Mouse (Mus musculus) CH12.LX (cell line): ENCODE results near the gene Tcf7. TPM values are rescaled to one million over a fixed set of nuclear protein-coding genes. Genes with fewer than 3 reads are reported as not detected.

Experiments
- DNase-seq: peaks from one replicate; pipeline ENCODE4 v3.0.0-alpha.2; 2013; ENCODE audit errors: extremely low read depth
- H3K27ac ChIP-seq: 2 replicates; pipeline ENCODE4 v1.5.1; 2012; ENCODE audit warnings: low read depth, mild to moderate bottlenecking, control low read depth, moderate library complexity; ENCODE audit not compliant: insufficient read depth
- H3K27me3 ChIP-seq: replicated peaks from 2 replicates; pipeline ENCODE3; 2012; ENCODE audit warnings: inconsistent platforms
- H3K36me3 ChIP-seq, 2 experiments: replicated peaks in 1 of 2; 2 replicates each; pipeline versions ENCODE3 to v1.6.1; 2012; ENCODE audit warnings: inconsistent platforms in 1 of 2, low read length in 1 of 2, mild to moderate bottlenecking in 1 of 2, mixed read lengths in 1 of 2, moderate library complexity in 1 of 2; ENCODE audit not compliant: control insufficient read depth in 1 of 2, insufficient read depth in 1 of 2
- H3K4me1 ChIP-seq, 2 experiments: 2 replicates each; pipeline ENCODE4 v1.6.1; 2012; ENCODE audit warnings: inconsistent platforms in 1 of 2, moderate library complexity in 1 of 2; ENCODE audit not compliant: insufficient read depth in 2 of 2, control insufficient read depth in 1 of 2
- H3K4me2 ChIP-seq: 2 replicates; pipeline ENCODE4 v1.6.1; 2012; ENCODE audit warnings: low read depth, mild to moderate bottlenecking, control low read depth; ENCODE audit not compliant: poor library complexity, insufficient read depth, severe bottlenecking
- H3K4me3 ChIP-seq, 3 experiments: fragments of 150-350 bp in 1 of 3; sonication (generic) in 1 of 3; replicated peaks in 1 of 3; 2 replicates each; pipeline versions ENCODE3 to v1.5.1; 2011 to 2012; ENCODE audit warnings: low read depth in 2 of 3, low read length in 2 of 3, mild to moderate bottlenecking in 2 of 3, moderate library complexity in 2 of 3, control low read depth in 1 of 3, improper control_type of control experiment in 1 of 3, inconsistent platforms in 1 of 3, mixed read lengths in 1 of 3; ENCODE audit not compliant: poor library complexity in 1 of 3
- H3K79me2 ChIP-seq: replicated peaks from 2 replicates; pipeline ENCODE4 v1.6.1; 2012; ENCODE audit warnings: mild to moderate bottlenecking, moderate library complexity; ENCODE audit not compliant: control insufficient read depth, poor library complexity, insufficient read depth, severe bottlenecking; ENCODE audit errors: extremely low read depth
- H3K9ac ChIP-seq: 2 replicates; pipeline ENCODE4 v1.6.1; 2012; ENCODE audit warnings: low read depth, mild to moderate bottlenecking, control low read depth, moderate library complexity; ENCODE audit not compliant: insufficient read depth
- H3K9me3 ChIP-seq: replicated peaks from 2 replicates; pipeline ENCODE3; 2012; ENCODE audit warnings: low read length, inconsistent platforms, mixed read lengths
- BHLHE40 ChIP-seq: IDR thresholded peaks from 2 replicates; pipeline ENCODE4 v1.6.1; 2011; ENCODE audit warnings: mild to moderate bottlenecking, low read depth, low read length, improper control_type of control experiment
- CHD1 ChIP-seq: IDR thresholded peaks from 2 replicates; pipeline ENCODE4 v1.6.1; 2012; ENCODE audit warnings: low read depth, low read length, improper control_type of control experiment, inconsistent platforms
- CHD2 ChIP-seq: IDR thresholded peaks from 2 replicates; pipeline ENCODE4 v1.6.1; 2011; ENCODE audit warnings: low read length, improper control_type of control experiment
- CTCF ChIP-seq, 2 experiments: IDR thresholded peaks in 1 of 2; conservative IDR thresholded peaks in 1 of 2; 2 replicates each; pipeline ENCODE4 v1.5.1; 2011 to 2012; ENCODE audit warnings: low read depth in 2 of 2, low read length in 2 of 2, improper control_type of control experiment in 1 of 2, inconsistent platforms in 1 of 2, mild to moderate bottlenecking in 1 of 2, moderate library complexity in 1 of 2
- E2F4 ChIP-seq: IDR thresholded peaks from 2 replicates; pipeline ENCODE4 v1.6.1; 2011; ENCODE audit warnings: low read depth, low read length, improper control_type of control experiment; ENCODE audit not compliant: insufficient replicate concordance
- ELF1 ChIP-seq: IDR thresholded peaks from 2 replicates; pipeline ENCODE4 v1.6.1; 2014; ENCODE audit warnings: low read depth, mild to moderate bottlenecking, inconsistent platforms, low read length, improper control_type of control experiment
- EP300 ChIP-seq: IDR thresholded peaks from 2 replicates; pipeline ENCODE4 v1.6.1; 2011; ENCODE audit warnings: low read length, improper control_type of control experiment
- ETS1 ChIP-seq: conservative IDR thresholded peaks from 2 replicates; pipeline ENCODE4 v1.6.1; 2012; ENCODE audit warnings: low read depth, mild to moderate bottlenecking, inconsistent platforms, low read length, improper control_type of control experiment, moderate library complexity
- GABPA ChIP-seq: IDR thresholded peaks from 2 replicates; pipeline ENCODE4 v1.6.1; 2012; ENCODE audit warnings: low read depth, low read length, improper control_type of control experiment, inconsistent platforms; ENCODE audit not compliant: insufficient replicate concordance
- HCFC1 ChIP-seq: IDR thresholded peaks from 2 replicates; pipeline ENCODE4 v1.6.1; 2012; ENCODE audit warnings: low read depth, mild to moderate bottlenecking, inconsistent platforms, low read length, improper control_type of control experiment
- IRF4 ChIP-seq: IDR thresholded peaks from 2 replicates; pipeline ENCODE4 v1.6.1; 2014; ENCODE audit warnings: low read depth, mild to moderate bottlenecking, inconsistent platforms, low read length, improper control_type of control experiment
- JUN ChIP-seq: IDR thresholded peaks from 2 replicates; pipeline ENCODE4 v1.6.1; 2011; ENCODE audit warnings: low read depth, mild to moderate bottlenecking, low read length, improper control_type of control experiment, moderate library complexity; ENCODE audit not compliant: insufficient read depth
- JUND ChIP-seq: conservative IDR thresholded peaks from 2 replicates; pipeline ENCODE4 v1.6.1; 2011; ENCODE audit warnings: low read depth, low read length, improper control_type of control experiment
- KAT2A ChIP-seq: IDR thresholded peaks from 2 replicates; pipeline ENCODE4 v1.6.1; 2012; ENCODE audit warnings: low read length, improper control_type of control experiment, inconsistent platforms; ENCODE audit not compliant: insufficient replicate concordance
- MAFK ChIP-seq: IDR thresholded peaks from 2 replicates; pipeline ENCODE4 v1.6.1; 2011; ENCODE audit warnings: low read length, improper control_type of control experiment; ENCODE audit not compliant: insufficient replicate concordance
- MAX ChIP-seq: IDR thresholded peaks from 2 replicates; pipeline ENCODE4 v1.6.1; 2011; ENCODE audit warnings: low read length, improper control_type of control experiment
- MAZ ChIP-seq: IDR thresholded peaks from 2 replicates; pipeline ENCODE4 v1.6.1; 2012; ENCODE audit warnings: low read depth, mild to moderate bottlenecking, inconsistent platforms, low read length, improper control_type of control experiment, moderate library complexity
- MEF2A ChIP-seq: IDR thresholded peaks from 2 replicates; pipeline ENCODE4 v1.6.1; 2014; ENCODE audit warnings: low read depth, mild to moderate bottlenecking, inconsistent platforms, low read length, improper control_type of control experiment, borderline replicate concordance
- MXI1 ChIP-seq: IDR thresholded peaks from 2 replicates; pipeline ENCODE4 v1.6.1; 2011; ENCODE audit warnings: mild to moderate bottlenecking, low read depth, low read length, improper control_type of control experiment
- MYC ChIP-seq: IDR thresholded peaks from 2 replicates; pipeline ENCODE4 v1.6.1; 2011; ENCODE audit warnings: low read depth, mild to moderate bottlenecking, improper control_type of control experiment, low read length
- NELFE ChIP-seq: IDR thresholded peaks from 2 replicates; pipeline ENCODE4 v1.6.1; 2011; ENCODE audit warnings: low read depth, low read length, improper control_type of control experiment
- NRF1 ChIP-seq: IDR thresholded peaks from 2 replicates; pipeline ENCODE4 v1.6.1; 2014; ENCODE audit warnings: low read depth, mild to moderate bottlenecking, inconsistent platforms, low read length, improper control_type of control experiment, moderate library complexity
- PAX5 ChIP-seq: IDR thresholded peaks from 2 replicates; pipeline ENCODE4 v1.6.1; 2012; ENCODE audit warnings: low read length, inconsistent platforms, mixed read lengths
- POLR2A ChIP-seq: IDR thresholded peaks from 2 replicates; pipeline ENCODE4 v1.6.1; 2011; ENCODE audit warnings: low read depth, mild to moderate bottlenecking, improper control_type of control experiment, low read length
- POLR2AphosphoS2 ChIP-seq: IDR thresholded peaks from 2 replicates; pipeline ENCODE4 v1.6.1; 2011; ENCODE audit warnings: low read depth, low read length, improper control_type of control experiment
- RAD21 ChIP-seq: IDR thresholded peaks from 2 replicates; pipeline ENCODE4 v1.6.1; 2011; ENCODE audit warnings: low read depth, mild to moderate bottlenecking, low read length, improper control_type of control experiment, moderate library complexity
- RCOR1 ChIP-seq: conservative IDR thresholded peaks from 2 replicates; pipeline ENCODE4 v1.6.1; 2012; ENCODE audit warnings: low read depth, mild to moderate bottlenecking, inconsistent platforms, low read length, improper control_type of control experiment
- SIN3A ChIP-seq: IDR thresholded peaks from 2 replicates; pipeline ENCODE4 v1.6.1; 2012; ENCODE audit warnings: low read length, improper control_type of control experiment, inconsistent platforms
- SMC3 ChIP-seq: IDR thresholded peaks from 2 replicates; pipeline ENCODE4 v1.6.1; 2011; ENCODE audit warnings: low read depth, low read length, improper control_type of control experiment
- TBP ChIP-seq: conservative IDR thresholded peaks from 2 replicates; pipeline ENCODE4 v1.6.1; 2011; ENCODE audit warnings: low read depth, low read length, improper control_type of control experiment
- TCF12 ChIP-seq: IDR thresholded peaks from 2 replicates; pipeline ENCODE4 v1.6.1; 2014; ENCODE audit warnings: low read depth, mild to moderate bottlenecking, inconsistent platforms, low read length, improper control_type of control experiment
- UBTF ChIP-seq: IDR thresholded peaks from 2 replicates; pipeline ENCODE4 v1.6.1; 2012; ENCODE audit warnings: low read depth, mild to moderate bottlenecking, inconsistent platforms, low read length, improper control_type of control experiment, moderate library complexity
- USF1 ChIP-seq: IDR thresholded peaks from 2 replicates; pipeline ENCODE4 v1.6.1; 2014; ENCODE audit warnings: low read depth, mild to moderate bottlenecking, inconsistent platforms, low read length, improper control_type of control experiment
- USF2 ChIP-seq: conservative IDR thresholded peaks from 2 replicates; pipeline ENCODE4 v1.6.1; 2011; ENCODE audit warnings: low read depth, low read length, improper control_type of control experiment
- ZC3H11A ChIP-seq: IDR thresholded peaks from 2 replicates; pipeline ENCODE4 v1.6.1; 2012; ENCODE audit warnings: low read depth, mild to moderate bottlenecking, inconsistent platforms, low read length, improper control_type of control experiment
- ZKSCAN1 ChIP-seq: IDR thresholded peaks from 2 replicates; pipeline ENCODE4 v1.6.1; 2012; ENCODE audit warnings: low read depth, inconsistent platforms, low read length, improper control_type of control experiment, borderline replicate concordance
- ZMIZ1 ChIP-seq: IDR thresholded peaks from 2 replicates; pipeline ENCODE4 v1.6.1; 2012; ENCODE audit warnings: low read depth, mild to moderate bottlenecking, inconsistent platforms, low read length, improper control_type of control experiment
- ZNF384 ChIP-seq: IDR thresholded peaks from 2 replicates; pipeline ENCODE4 v1.6.1; 2012; ENCODE audit warnings: low read depth, low read length, improper control_type of control experiment, inconsistent platforms
- dilution Hi-C: fragments of 300-500 bp; cut with MboI; formaldehyde crosslinking; loops from 2 replicates; pipeline ENCODE4 v1.14.3; 2020; ENCODE audit warnings: low sequenced_read_pairs; ENCODE audit not compliant: extremely low pct_unique_long_range_greater_than_20kb, extremely low pct_ligation_motif_present
- in situ Hi-C: fragments of 300-500 bp; cut with MboI; formaldehyde crosslinking; loops from 3 replicates; pipeline ENCODE4 v1.14.3; 2019; ENCODE audit warnings: low sequenced_read_pairs, low pct_ligation_motif_present, low pct_unique_long_range_greater_than_20kb, mixed read lengths
- polyA plus RNA-seq: library from polyadenylated mRNA; unstranded; fragments of >175 nt; gene quantifications from 2 replicates; pipeline ENCODE4 v1.2.1, GENCODE M21; 2012; ENCODE audit warnings: low read depth; ENCODE audit not compliant: insufficient read length
- total RNA-seq, 2 experiments: library from RNA; depleted of rRNA; stranded (reverse); fragments of 300-350 nt in 1 of 2; fragments of >200 nt in 1 of 2; gene quantifications; 2 replicates each; pipeline ENCODE4 v1.2.3; 2012 to 2014

The Tcf7 gene
- total and polyA plus RNA-seq, 3 experiments = 0.55 to 5.5 (median 0.85) TPM

DNA sequence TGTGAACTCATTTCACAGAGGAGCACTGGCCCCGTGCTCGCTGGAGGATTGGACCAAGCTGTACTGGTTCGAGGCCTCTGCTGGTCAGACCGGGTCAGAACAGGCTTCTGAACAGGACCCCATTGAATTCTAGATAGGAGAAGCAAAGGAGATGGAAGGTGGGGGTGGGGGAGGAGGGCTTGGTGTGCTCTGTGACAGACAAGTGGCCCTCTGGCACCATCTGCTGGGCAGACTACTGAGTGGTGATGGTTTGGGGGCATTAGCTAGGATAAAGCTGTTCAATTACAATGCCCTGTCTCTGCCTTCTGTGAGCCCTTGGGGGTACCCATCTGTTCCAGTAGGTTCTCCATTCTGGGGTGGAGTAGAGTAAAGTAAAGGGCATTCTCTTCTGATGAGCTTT lies 62.5 kb downstream of the Tcf7 start:
- in situ Hi-C loops = loop anchor here (10.0 kb wide), 2 partner anchors 75 to 165 kb away; partner anchors contain the start of gene Olfr1373
- Histone ChIP-seq H3K79me2 (no peaks in the 10 kb centered on the region), H3K9ac (no peak overlapping the region), H3K27ac (no peak overlapping the region), H3K27me3 (peaks cover 4% of the 10 kb centered on the region), H3K4me3 (no peak overlapping the region), H3K4me1 (peaks cover 0 to 16% of the 10 kb centered on the region in 2 experiments; a peak in 2 of 4 replicates), H3K4me2 (peak overlapping the region; percentile 19; the same call in 1 of the 2 replicates), H3K36me3 (no peaks in the 10 kb centered on the region), H3K9me3 (no peaks in the 10 kb centered on the region)
- DNase-seq = peak; percentile 87
- TF ChIP-seq MAX = peak; percentile 59; the same call in 1 of the 2 replicates
- peak; percentile 72; the same call in 1 of the 2 replicates for TF ChIP-seq MYC
- no peak for TF ChIP-seq ELF1
- TF ChIP-seq NELFE = no peak
- peak; percentile 96 for TF ChIP-seq RAD21
- TF ChIP-seq CHD1 = no peak
- TF ChIP-seq POLR2A = no peak
- no peak for TF ChIP-seq POLR2AphosphoS2
- no peak for TF ChIP-seq NRF1
- TF ChIP-seq RCOR1 = no peak
- TF ChIP-seq UBTF = no peak
- TF ChIP-seq MAFK = no peak
- 0 out of 2 replicates have a peak, but pooled peaks have one; percentile 14 for TF ChIP-seq KAT2A
- TF ChIP-seq JUND = 0 out of 2 replicates have a peak, but pooled peaks have one; percentile 35
- no peak for TF ChIP-seq ZNF384
- peak; percentile 71 for TF ChIP-seq ZC3H11A
- no peak for TF ChIP-seq ZMIZ1
- peak; percentile 95 for TF ChIP-seq SMC3
- peak; percentile 80 to 98 for TF ChIP-seq CTCF (conservative IDR thresholded peaks at IDR 0.05 in 1 of 2, IDR thresholded peaks at IDR 0.05 in 1 of 2; ENCODE audit: low read depth in 2 of 2, low read length in 2 of 2)
- TF ChIP-seq TCF12 = 0 out of 2 replicates have a peak, but pooled peaks have one; percentile 36
- no peak for TF ChIP-seq TBP
- TF ChIP-seq HCFC1 = no peak
- TF ChIP-seq JUN = no peak
- peak; percentile 43; the same call in 1 of the 2 replicates for TF ChIP-seq MEF2A
- TF ChIP-seq ZKSCAN1 = no peak
- TF ChIP-seq PAX5 = no peak
- TF ChIP-seq ETS1 = no peak
- no peak for TF ChIP-seq USF1
- TF ChIP-seq CHD2 = peak; percentile 91
- no peak for TF ChIP-seq EP300
- TF ChIP-seq BHLHE40 = peak; percentile 46; the same call in 1 of the 2 replicates
- TF ChIP-seq MAZ = peak; percentile 95
- no peak for TF ChIP-seq USF2
- TF ChIP-seq MXI1 = no peak; the same call in 1 of the 2 replicates
- no peak for TF ChIP-seq GABPA
- TF ChIP-seq SIN3A = peak; percentile 49; the same call in 1 of the 2 replicates
- peak; percentile 60; the same call in 1 of the 2 replicates for TF ChIP-seq IRF4
- TF ChIP-seq E2F4 = no peak
- dilution Hi-C loops = no loop called here
